Mouse (Mus musculus) MEL (cell line): ENCODE data around the gene Slc6a14. TPM values are rescaled to one million over a fixed set of nuclear protein-coding genes. Genes with fewer than 3 reads are reported as not detected.

Experiments used
- DNase-seq: peaks from one replicate; pipeline ENCODE4 v3.0.0; 2011; ENCODE audit warnings: low read depth, low spot score
- H3K27ac ChIP-seq: 2 replicates; pipeline ENCODE4 v1.5.1; 2012; ENCODE audit warnings: low read depth, mild to moderate bottlenecking, control low read depth, low read length, moderate library complexity; ENCODE audit not compliant: control insufficient read depth
- H3K27me3 ChIP-seq, 2 experiments: fragments of 150-350 bp in 1 of 2; sonication (generic) in 1 of 2; 2 replicates each; pipeline ENCODE4 v1.6.1; 2012; ENCODE audit warnings: low read length in 2 of 2, mild to moderate bottlenecking in 2 of 2, improper control_type of control experiment in 1 of 2, moderate library complexity in 1 of 2; ENCODE audit not compliant: insufficient read depth in 2 of 2, control insufficient read depth in 1 of 2
- H3K36me3 ChIP-seq, 2 experiments: 2 replicates each; pipeline ENCODE4 v1.6.1; 2012 to 2014; ENCODE audit warnings: low read length in 2 of 2, improper control_type of control experiment in 1 of 2, inconsistent platforms in 1 of 2, mild to moderate bottlenecking in 1 of 2; ENCODE audit not compliant: insufficient read depth in 2 of 2, control insufficient read depth in 1 of 2
- H3K4me1 ChIP-seq, 2 experiments: fragments of 150-350 bp in 1 of 2; sonication (generic) in 1 of 2; 2 replicates each; pipeline ENCODE4 v1.6.1; 2012; ENCODE audit warnings: low read length in 2 of 2, improper control_type of control experiment in 1 of 2, mild to moderate bottlenecking in 1 of 2; ENCODE audit not compliant: insufficient read depth in 2 of 2, control insufficient read depth in 1 of 2
- H3K4me3 ChIP-seq, 2 experiments: fragments of 150-350 bp in 1 of 2; sonication (generic) in 1 of 2; 2 replicates each; pipeline ENCODE4 v1.5.1; 2012; ENCODE audit warnings: low read depth in 2 of 2, low read length in 2 of 2, mild to moderate bottlenecking in 2 of 2, moderate library complexity in 2 of 2, control low read depth in 1 of 2, improper control_type of control experiment in 1 of 2; ENCODE audit not compliant: control insufficient read depth in 1 of 2, insufficient read depth in 1 of 2
- H3K79me2 ChIP-seq: 2 replicates; pipeline ENCODE4 v1.6.1; 2012; ENCODE audit warnings: mild to moderate bottlenecking, low read length, moderate library complexity; ENCODE audit not compliant: control insufficient read depth, poor library complexity, insufficient read depth
- H3K9ac ChIP-seq: 2 replicates; pipeline ENCODE4 v1.6.1; 2012; ENCODE audit warnings: low read depth, mild to moderate bottlenecking, control low read depth, low read length, moderate library complexity; ENCODE audit not compliant: control insufficient read depth, poor library complexity, severe bottlenecking
- H3K9me3 ChIP-seq: fragments of 150-350 bp; sonication (generic); replicated peaks from 2 replicates; pipeline ENCODE4 v1.6.1; 2012; ENCODE audit warnings: mild to moderate bottlenecking, low read length, improper control_type of control experiment, moderate library complexity; ENCODE audit not compliant: insufficient read depth
- CHD2 ChIP-seq: IDR thresholded peaks from 2 replicates; pipeline ENCODE4 v1.6.1; 2011; ENCODE audit warnings: low read length, improper control_type of control experiment
- CTCF ChIP-seq, 3 experiments: IDR thresholded peaks in 2 of 3; conservative IDR thresholded peaks in 1 of 3; 2 replicates each; pipeline ENCODE4 v1.5.1; 2011 to 2012; ENCODE audit warnings: low read length in 3 of 3, low read depth in 2 of 3, mild to moderate bottlenecking in 2 of 3, improper control_type of control experiment in 1 of 3, inconsistent platforms in 1 of 3, mixed read lengths in 1 of 3, moderate library complexity in 1 of 3; ENCODE audit not compliant: control insufficient read depth in 1 of 3, insufficient read depth in 1 of 3, poor library complexity in 1 of 3, severe bottlenecking in 1 of 3
- E2F4 ChIP-seq: IDR thresholded peaks from 2 replicates; pipeline ENCODE4 v1.6.1; 2011; ENCODE audit warnings: low read depth, low read length, improper control_type of control experiment, borderline replicate concordance
- ELF1 ChIP-seq: IDR thresholded peaks from 2 replicates; pipeline ENCODE4 v1.6.1; 2014; ENCODE audit warnings: low read depth, mild to moderate bottlenecking, inconsistent platforms, low read length, improper control_type of control experiment, moderate library complexity
- ETS1 ChIP-seq: IDR thresholded peaks from 2 replicates; pipeline ENCODE4 v1.6.1; 2012; ENCODE audit warnings: low read depth, mild to moderate bottlenecking, inconsistent platforms, low read length, improper control_type of control experiment, moderate library complexity
- GABPA ChIP-seq: IDR thresholded peaks from 2 replicates; pipeline ENCODE4 v1.6.1; 2012; ENCODE audit warnings: low read depth, mild to moderate bottlenecking, inconsistent platforms, low read length, improper control_type of control experiment, moderate library complexity
- GATA1 ChIP-seq: IDR thresholded peaks from 2 replicates; pipeline ENCODE4 v1.6.1; 2011; ENCODE audit warnings: low read depth, low read length, improper control_type of control experiment
- HCFC1 ChIP-seq: IDR thresholded peaks from 2 replicates; pipeline ENCODE4 v1.6.1; 2012; ENCODE audit warnings: low read depth, mild to moderate bottlenecking, inconsistent platforms, low read length, improper control_type of control experiment, moderate library complexity
- JUND ChIP-seq: IDR thresholded peaks from 2 replicates; pipeline ENCODE4 v1.6.1; 2011; ENCODE audit warnings: low read depth, mild to moderate bottlenecking, improper control_type of control experiment, low read length
- MAX ChIP-seq: IDR thresholded peaks from 2 replicates; pipeline ENCODE4 v1.6.1; 2011; ENCODE audit warnings: low read length, improper control_type of control experiment
- MAZ ChIP-seq: IDR thresholded peaks from 2 replicates; pipeline ENCODE4 v1.6.1; 2012; ENCODE audit warnings: low read depth, mild to moderate bottlenecking, inconsistent platforms, low read length, improper control_type of control experiment
- MEF2A ChIP-seq: IDR thresholded peaks from 2 replicates; pipeline ENCODE4 v1.6.1; 2014; ENCODE audit warnings: low read depth, mild to moderate bottlenecking, inconsistent platforms, low read length, improper control_type of control experiment; ENCODE audit not compliant: poor library complexity, insufficient replicate concordance, severe bottlenecking; ENCODE audit errors: extremely low read depth
- MXI1 ChIP-seq: IDR thresholded peaks from 2 replicates; pipeline ENCODE4 v1.6.1; 2011; ENCODE audit warnings: mild to moderate bottlenecking, low read depth, low read length, improper control_type of control experiment
- MYB ChIP-seq: IDR thresholded peaks from 2 replicates; pipeline ENCODE4 v1.6.1; 2011; ENCODE audit warnings: mild to moderate bottlenecking, low read depth, low read length, improper control_type of control experiment
- MYC ChIP-seq: IDR thresholded peaks from 2 replicates; pipeline ENCODE4 v1.6.1; 2011; ENCODE audit warnings: low read depth, mild to moderate bottlenecking, low read length, improper control_type of control experiment, moderate library complexity
- POLR2A ChIP-seq, 2 experiments: IDR thresholded peaks; 2 replicates each; pipeline ENCODE4 v1.6.1; 2011 to 2012; ENCODE audit warnings: low read length in 2 of 2, mild to moderate bottlenecking in 2 of 2, control low read depth in 1 of 2, improper control_type of control experiment in 1 of 2, low read depth in 1 of 2, moderate library complexity in 1 of 2; ENCODE audit not compliant: control insufficient read depth in 1 of 2, insufficient read depth in 1 of 2, poor library complexity in 1 of 2
- POLR2AphosphoS2 ChIP-seq: IDR thresholded peaks from 2 replicates; pipeline ENCODE4 v1.6.1; 2011; ENCODE audit warnings: low read length, improper control_type of control experiment
- POLR2AphosphoS5 ChIP-seq: IDR thresholded peaks from 2 replicates; pipeline ENCODE4 v1.6.1; 2012; ENCODE audit warnings: low read depth, borderline replicate concordance, mild to moderate bottlenecking, inconsistent platforms, low read length, moderate library complexity, mixed read lengths
- RAD21 ChIP-seq: IDR thresholded peaks from 2 replicates; pipeline ENCODE4 v1.6.1; 2011; ENCODE audit warnings: mild to moderate bottlenecking, low read depth, low read length, improper control_type of control experiment
- SIN3A ChIP-seq: IDR thresholded peaks from 2 replicates; pipeline ENCODE4 v1.6.1; 2012; ENCODE audit warnings: low read length, improper control_type of control experiment, inconsistent platforms
- SMC3 ChIP-seq: IDR thresholded peaks from 2 replicates; pipeline ENCODE4 v1.6.1; 2011; ENCODE audit warnings: low read depth, low read length, improper control_type of control experiment
- TAL1 ChIP-seq: IDR thresholded peaks from 2 replicates; pipeline ENCODE4 v1.6.1; 2012; ENCODE audit warnings: mild to moderate bottlenecking, inconsistent platforms, low read length, moderate library complexity, mixed read lengths
- TBP ChIP-seq: IDR thresholded peaks from 2 replicates; pipeline ENCODE4 v1.8.0; 2011; ENCODE audit warnings: low read depth, low read length, improper control_type of control experiment
- UBTF ChIP-seq: IDR thresholded peaks from 2 replicates; pipeline ENCODE4 v1.6.1; 2012; ENCODE audit warnings: low read depth, mild to moderate bottlenecking, inconsistent platforms, low read length, improper control_type of control experiment, moderate library complexity, borderline replicate concordance; ENCODE audit not compliant: insufficient read depth
- USF1 ChIP-seq: IDR thresholded peaks from 2 replicates; pipeline ENCODE4 v1.6.1; 2014; ENCODE audit warnings: low read depth, mild to moderate bottlenecking, inconsistent platforms, low read length, improper control_type of control experiment, moderate library complexity
- USF2 ChIP-seq, 2 experiments: IDR thresholded peaks; 2 replicates each; pipeline ENCODE4 v1.6.1; 2011 to 2012; ENCODE audit warnings: improper control_type of control experiment in 2 of 2, low read length in 2 of 2, borderline replicate concordance in 1 of 2, inconsistent platforms in 1 of 2, low read depth in 1 of 2, mild to moderate bottlenecking in 1 of 2; ENCODE audit not compliant: insufficient read depth in 1 of 2
- ZC3H11A ChIP-seq: IDR thresholded peaks from 2 replicates; pipeline ENCODE4 v1.6.1; 2012; ENCODE audit warnings: low read depth, mild to moderate bottlenecking, inconsistent platforms, low read length, improper control_type of control experiment
- ZKSCAN1 ChIP-seq: IDR thresholded peaks from 2 replicates; pipeline ENCODE4 v1.6.1; 2012; ENCODE audit warnings: low read depth, mild to moderate bottlenecking, inconsistent platforms, low read length, improper control_type of control experiment, moderate library complexity
- ZNF384 ChIP-seq: IDR thresholded peaks from 2 replicates; pipeline ENCODE4 v1.6.1; 2012; ENCODE audit warnings: low read depth, mild to moderate bottlenecking, inconsistent platforms, low read length, improper control_type of control experiment
- polyA plus RNA-seq, 2 experiments: library from polyadenylated mRNA; stranded (reverse) in 1 of 2; unstranded in 1 of 2; fragments of >175 nt in 1 of 2; fragments of >200 nt in 1 of 2; gene quantifications; 2 replicates each; pipeline versions ENCODE4 v1.2.1 to v1.2.4; 2012; ENCODE audit warnings: low replicate concordance in 2 of 2, low read depth in 1 of 2; ENCODE audit not compliant: insufficient read length in 2 of 2, insufficient read depth in 1 of 2, missing spikeins in 1 of 2
- total RNA-seq: library from RNA; depleted of rRNA; stranded (reverse); fragments of 300-350 nt; gene quantifications from 2 replicates; pipeline ENCODE4 v1.2.3, GENCODE M21; 2012

Gene Slc6a14
- total and polyA plus RNA-seq, 3 experiments = not detected

GRCm38 (mm10) chrX:21695687-21696086 is 19.0 kb upstream of the Slc6a14 start:
- H3K79me2 ChIP-seq = no peaks in the 10 kb centered on the region
- no peak overlapping the region for H3K4me3 ChIP-seq
- no peaks in the 10 kb centered on the region for H3K9me3 ChIP-seq
- H3K27ac ChIP-seq = no peak overlapping the region
- no peaks in the 10 kb centered on the region for H3K36me3 ChIP-seq
- no peak overlapping the region for H3K9ac ChIP-seq
- no peaks in the 10 kb centered on the region for H3K4me1 ChIP-seq
- TF ChIP-seq MXI1 (no peak), GABPA (no peak), RAD21 (no peak), CHD2 (no peak), SMC3 (no peak), ZC3H11A (no peak), MYC (no peak), POLR2A (IDR thresholded peaks at IDR 0.05; ENCODE audit: control insufficient read depth in 1 of 2, insufficient read depth in 1 of 2, low read depth in 1 of 2, low read length in 2 of 2, poor library complexity in 1 of 2) (no peak), JUND (no peak)
- no peaks in the 10 kb centered on the region for H3K27me3 ChIP-seq
- DNase-seq = no peak

DNA sequence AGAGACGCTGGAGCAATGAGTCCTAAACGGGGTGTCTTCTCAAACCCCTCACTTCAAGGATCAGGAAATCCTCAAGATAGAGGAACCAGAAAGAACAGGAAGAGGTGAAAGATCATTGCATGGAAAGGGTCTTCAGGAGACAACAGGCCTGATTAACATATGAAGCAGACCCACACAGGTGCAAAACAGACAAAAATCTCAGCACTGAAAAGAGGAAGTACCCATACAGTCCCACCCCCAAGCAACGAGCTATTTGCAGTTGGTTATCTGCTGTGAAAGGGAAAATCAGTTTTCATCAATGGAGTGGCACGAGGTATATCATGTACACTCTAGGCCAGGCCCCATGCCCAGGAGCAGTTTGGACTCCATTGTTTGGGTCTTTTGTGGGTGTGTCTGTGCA is 13.1 kb upstream of the Slc6a14 start:
- no peak overlapping the region for H3K4me3 ChIP-seq
- H3K9ac ChIP-seq = no peak overlapping the region
- peak; percentile 2 for DNase-seq

DNA sequence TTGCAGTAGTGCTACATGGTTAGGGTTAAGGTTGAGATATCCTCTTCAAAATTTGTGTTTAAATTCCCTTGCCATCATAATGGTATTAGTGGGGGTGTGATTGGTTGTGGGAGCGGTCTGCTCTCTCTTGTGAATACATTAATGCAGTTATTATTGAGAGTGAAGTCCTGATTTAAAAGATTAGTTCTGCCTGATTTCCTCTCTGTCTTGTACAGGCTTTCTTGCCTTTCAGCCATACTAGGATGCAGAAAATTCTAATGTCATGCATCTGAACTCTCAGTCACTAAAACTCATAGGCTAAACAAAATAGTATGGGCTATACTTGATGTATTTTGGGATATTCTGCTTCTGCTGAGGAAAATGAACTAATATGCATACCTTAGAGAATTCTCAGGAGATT is 10.2 kb upstream of the Slc6a14 start:
- no peaks in the 10 kb centered on the region for H3K4me1 ChIP-seq
- H3K27ac ChIP-seq = no peak overlapping the region
- H3K36me3 ChIP-seq = no peaks in the 10 kb centered on the region
- no peaks in the 10 kb centered on the region for H3K27me3 ChIP-seq
- H3K9me3 ChIP-seq = no peaks in the 10 kb centered on the region
- no peak for DNase-seq
- no peak overlapping the region for H3K9ac ChIP-seq
- H3K4me3 ChIP-seq = no peak overlapping the region
- H3K79me2 ChIP-seq = no peaks in the 10 kb centered on the region
- TF ChIP-seq E2F4 (no peak), MAX (no peak), MEF2A (no peak), SIN3A (no peak), ZC3H11A (no peak), HCFC1 (no peak), POLR2A (IDR thresholded peaks at IDR 0.05; ENCODE audit: control insufficient read depth in 1 of 2, insufficient read depth in 1 of 2, low read depth in 1 of 2, low read length in 2 of 2, poor library complexity in 1 of 2) (no peak), MAZ (no peak), ELF1 (no peak), MYB (no peak), TAL1 (no peak), ZNF384 (no peak), CHD2 (no peak), RAD21 (no peak), CTCF (IDR thresholded peaks at IDR 0.05 in 2 of 3, conservative IDR thresholded peaks at IDR 0.05 in 1 of 3; ENCODE audit: control insufficient read depth in 1 of 3, insufficient read depth in 1 of 3, low read depth in 2 of 3, low read length in 3 of 3, poor library complexity in 1 of 3, severe bottlenecking in 1 of 3) (no peak), GABPA (no peak)

More for the DNA sequence above, 13.1 kb upstream of the Slc6a14 start:
- no peak for TF ChIP-seq USF1
- no peak for TF ChIP-seq ETS1
- TF ChIP-seq MYB = no peak
- TF ChIP-seq USF2 (IDR thresholded peaks at IDR 0.05; ENCODE audit: borderline replicate concordance in 1 of 2, insufficient read depth in 1 of 2, low read depth in 1 of 2, low read length in 2 of 2) = no peak
- no peak for TF ChIP-seq POLR2AphosphoS5
- no peak for TF ChIP-seq MEF2A
- no peak for TF ChIP-seq ZKSCAN1
- TF ChIP-seq UBTF = no peak
- TF ChIP-seq POLR2A (IDR thresholded peaks at IDR 0.05; ENCODE audit: control insufficient read depth in 1 of 2, insufficient read depth in 1 of 2, low read depth in 1 of 2, low read length in 2 of 2, poor library complexity in 1 of 2) = no peak
- no peak for TF ChIP-seq TAL1
- no peak for TF ChIP-seq ZC3H11A
- no peak for TF ChIP-seq HCFC1
- TF ChIP-seq TBP = no peak
- no peak for TF ChIP-seq MXI1
- TF ChIP-seq ZNF384 = no peak
- no peak for TF ChIP-seq POLR2AphosphoS2
- TF ChIP-seq CTCF (IDR thresholded peaks at IDR 0.05 in 2 of 3, conservative IDR thresholded peaks at IDR 0.05 in 1 of 3; ENCODE audit: control insufficient read depth in 1 of 3, insufficient read depth in 1 of 3, low read depth in 2 of 3, low read length in 3 of 3, poor library complexity in 1 of 3, severe bottlenecking in 1 of 3) = no peak
- TF ChIP-seq GATA1 = no peak
- no peak for TF ChIP-seq E2F4
- TF ChIP-seq, all 39 proteins: peak for 0
- Histone ChIP-seq H3K4me1 (no peaks in the 10 kb centered on the region), H3K27ac (no peak overlapping the region), H3K27me3 (no peaks in the 10 kb centered on the region), H3K79me2 (no peaks in the 10 kb centered on the region), H3K9me3 (no peaks in the 10 kb centered on the region), H3K36me3 (no peaks in the 10 kb centered on the region)
